Mouse (Mus musculus) retina, postnatal 7 days (tissue): ENCODE data around the gene Ece2.

Experiments
- DNase-seq: peaks from one replicate; pipeline ENCODE4 v3.0.0-alpha.2; 2012; ENCODE audit warnings: low read depth, low spot score

Ece2 gene

DNA sequence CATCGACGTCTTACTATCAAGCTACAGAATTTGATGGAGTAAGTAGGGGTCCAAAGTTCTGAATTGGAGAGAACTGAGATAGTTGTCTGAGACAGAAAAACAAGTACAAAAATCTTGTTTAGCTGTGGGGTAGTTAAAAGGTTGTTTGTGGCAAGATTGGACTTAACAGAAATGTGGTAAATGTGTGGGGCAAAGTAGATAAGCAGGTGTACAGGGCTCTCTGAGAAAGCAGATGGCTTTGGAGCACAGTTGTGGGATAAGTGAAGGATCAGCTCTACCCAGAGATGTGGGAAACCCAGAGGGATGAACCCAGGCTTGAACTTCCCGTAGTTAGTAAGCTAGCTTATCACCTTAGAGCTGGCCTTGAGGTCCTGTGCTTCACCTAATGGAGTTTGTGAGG lies 61.1 kb downstream of the Ece2 start:
- DNase-seq, result no peak

DNA sequence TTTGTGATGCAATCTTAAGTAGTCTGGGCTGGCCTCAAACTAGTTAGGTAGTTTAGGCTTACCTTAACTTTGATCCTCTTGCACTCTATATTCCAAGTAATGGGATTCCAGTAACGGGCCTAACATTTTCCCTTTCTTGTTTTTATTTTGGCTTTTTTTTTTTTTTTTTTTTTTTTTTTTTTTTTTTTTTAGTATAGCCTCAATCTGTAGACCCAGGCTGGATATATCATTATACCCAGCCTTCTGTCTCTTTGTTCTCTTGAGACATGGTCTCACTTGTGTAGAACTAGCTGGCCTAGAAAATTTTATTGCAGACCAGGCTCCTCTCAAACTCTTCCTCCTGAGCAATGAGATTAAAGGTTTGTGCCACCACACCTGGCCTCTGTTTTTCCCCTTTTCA lies 62.0 kb downstream of the Ece2 start:
- DNase-seq, result no peak

- no peak for DNase-seq
These were observed 62.8 kb downstream of the Ece2 start for GRCm38 (mm10) chr16:20692241-20692965.

- peak; percentile 73 for DNase-seq
These were observed 63.6 kb downstream of the Ece2 start, which contains the start of gene Fam131a for GRCm38 (mm10) chr16:20693111-20693701. TSS of gene Fam131a (plus strand) at chr16:20693241.

DNA sequence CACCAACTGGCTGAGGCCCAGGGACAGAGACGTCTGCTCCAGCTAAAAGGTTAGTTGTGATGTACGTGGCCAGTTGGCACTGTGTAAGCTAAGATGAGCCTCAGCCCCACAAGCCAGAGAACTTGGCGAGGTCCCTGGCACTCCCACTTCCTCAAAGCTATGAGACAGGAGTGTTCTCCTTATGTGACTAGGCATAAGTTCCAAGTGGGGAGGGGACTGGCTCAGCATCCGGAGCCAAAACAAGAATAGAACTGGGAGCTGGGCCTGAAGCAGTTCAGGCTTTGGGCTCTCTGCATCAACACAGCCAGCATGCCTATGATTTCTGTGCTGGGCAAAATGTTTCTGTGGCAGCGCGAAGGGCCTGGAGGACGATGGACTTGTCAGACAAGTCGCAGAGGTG lies 65.2 kb downstream of the Ece2 start:
- DNase-seq, result no peak

- DNase-seq, result peak; percentile 68
These were observed 66.1 kb downstream of the Ece2 start for GRCm38 (mm10) chr16:20695622-20696323.
